Mouse (Mus musculus): Measurements from ENCODE around the gene Eef2. TPM values are rescaled to one million over a fixed set of nuclear protein-coding genes. Genes with fewer than 3 reads are reported as not detected.
"Not testable (repeated sequence)": the region's sequence is repeated elsewhere in the genome, so short reads cannot be mapped to it uniquely, and the experiment has no call there.

The Eef2 gene
- total RNA-seq, 2 experiments from 2014 or later = 267 to 388 TPM

- ATAC-seq (replicated peaks; ENCODE audit: low FRiP score, poor library complexity, severe bottlenecking) = no peak
Observed at GRCm38 (mm10) chr10:81196470-81197065, 20.1 kb downstream of the Eef2 start.

DNA sequence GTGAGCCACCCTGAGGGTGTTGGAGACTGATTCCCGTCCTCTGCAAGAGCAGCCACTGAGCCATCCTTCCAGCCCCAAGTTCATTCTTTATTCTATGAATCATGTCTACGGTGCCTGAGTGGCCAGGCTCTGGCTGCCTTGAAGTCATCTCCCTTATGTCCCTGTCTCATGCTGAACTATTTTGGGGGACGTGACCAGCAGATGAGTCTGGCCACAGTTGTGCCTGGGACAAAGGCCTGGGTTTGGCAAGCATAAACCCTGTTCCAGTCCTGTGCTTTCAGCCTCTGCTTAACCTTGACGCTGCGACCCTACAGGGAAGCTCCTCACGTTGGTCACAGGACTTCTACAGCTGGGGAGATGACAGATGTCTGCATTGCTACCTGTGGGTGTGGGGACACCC lies 20.9 kb downstream of the Eef2 start:
- no peak for ATAC-seq (replicated peaks; ENCODE audit: low FRiP score, poor library complexity, severe bottlenecking)

- peak; percentile 51; the same call in 1 of the 2 replicates for ATAC-seq (replicated peaks; ENCODE audit: low FRiP score, poor library complexity, severe bottlenecking)
Observed at GRCm38 (mm10) chr10:81198230-81198629, 21.8 kb downstream of the Eef2 start.

DNA sequence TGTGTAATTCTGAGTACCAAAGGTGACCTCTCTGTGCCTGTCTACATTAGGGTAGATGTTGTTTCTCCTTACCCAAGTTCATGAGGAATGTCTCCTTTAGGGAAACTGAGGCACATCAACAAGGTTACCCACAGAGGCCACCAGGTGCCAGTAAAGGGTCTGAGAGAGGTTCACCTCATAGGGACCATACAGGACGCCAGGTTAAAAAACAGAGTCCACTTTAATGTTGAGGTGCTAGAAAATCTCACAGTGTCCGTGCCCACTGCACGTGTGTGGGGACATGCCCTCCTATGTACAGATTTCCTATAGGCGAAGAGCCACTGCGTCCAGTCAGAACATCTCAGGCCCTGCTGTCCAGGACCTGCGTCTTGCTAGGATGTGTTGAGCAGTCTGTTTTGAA lies 22.6 kb downstream of the Eef2 start:
- no peak for ATAC-seq (replicated peaks; ENCODE audit: low FRiP score, poor library complexity, severe bottlenecking)

DNA sequence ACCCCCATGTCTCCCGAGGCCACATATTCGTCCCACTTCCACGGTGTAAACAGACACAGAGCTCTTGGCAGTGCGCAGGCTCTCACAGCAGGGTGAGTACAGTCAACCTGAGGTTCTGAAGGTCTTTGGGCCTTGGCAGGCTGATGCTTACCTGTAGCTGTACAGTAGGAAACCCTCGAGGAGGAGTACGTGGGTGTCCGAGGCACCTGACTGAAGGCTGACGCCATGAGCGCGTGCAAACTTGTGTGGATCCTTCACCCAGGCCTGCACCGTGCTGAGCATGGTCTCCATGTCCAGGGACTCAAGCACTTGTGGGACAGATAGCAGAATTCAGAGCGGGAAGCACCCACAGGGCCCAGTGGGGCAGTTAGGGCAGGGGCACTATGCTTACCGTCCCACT lies 23.7 kb downstream of the Eef2 start:
- no peak for ATAC-seq (replicated peaks; ENCODE audit: low FRiP score, poor library complexity, severe bottlenecking)

DNA sequence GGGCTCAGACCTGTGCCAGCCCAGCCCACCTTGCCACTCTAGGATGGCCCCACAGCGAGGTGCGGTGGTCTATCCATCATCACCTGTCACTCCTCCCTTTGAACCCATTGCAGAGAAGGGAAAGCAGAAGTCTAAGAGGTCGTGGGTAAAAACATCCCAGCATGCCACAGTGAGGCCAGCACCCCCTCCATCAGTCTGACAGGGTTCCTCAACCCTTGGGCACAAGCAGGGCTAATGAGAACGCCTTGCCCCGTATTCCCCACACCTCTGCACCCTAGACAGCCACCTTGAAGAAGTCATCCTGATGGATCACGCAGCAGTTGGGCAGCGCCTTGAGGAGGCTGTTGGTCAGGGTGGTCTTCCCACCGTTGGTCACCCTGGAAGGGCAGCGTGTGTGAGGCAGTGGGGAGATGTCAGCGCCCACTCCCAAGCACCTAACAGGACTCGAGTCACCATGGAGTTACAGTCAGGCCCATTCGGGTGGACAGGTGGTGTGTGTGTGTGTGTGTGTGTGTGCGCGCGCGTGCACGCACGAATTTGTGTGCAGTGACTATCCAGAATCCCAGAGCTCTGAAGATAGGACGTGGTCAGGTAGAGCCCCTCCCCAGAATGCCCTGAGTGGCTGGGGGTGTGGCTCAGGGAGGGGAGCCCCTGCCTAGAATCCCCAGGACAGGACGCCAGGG lies 24.3 kb downstream of the Eef2 start:
- no peak for ATAC-seq (replicated peaks; ENCODE audit: low FRiP score, poor library complexity, severe bottlenecking)

- no peak for ATAC-seq (replicated peaks; ENCODE audit: low FRiP score, poor library complexity, severe bottlenecking)
Observed at GRCm38 (mm10) chr10:81201807-81202758, 25.7 kb downstream of the Eef2 start, which contains the start of gene Nmrk2. Gene Nmrk2, minus strand, starts transcription at chr10:81202051.

- ATAC-seq (replicated peaks; ENCODE audit: low FRiP score, poor library complexity, severe bottlenecking) = no peak
Observed at GRCm38 (mm10) chr10:81202978-81203720, 26.7 kb downstream of the Eef2 start.

DNA sequence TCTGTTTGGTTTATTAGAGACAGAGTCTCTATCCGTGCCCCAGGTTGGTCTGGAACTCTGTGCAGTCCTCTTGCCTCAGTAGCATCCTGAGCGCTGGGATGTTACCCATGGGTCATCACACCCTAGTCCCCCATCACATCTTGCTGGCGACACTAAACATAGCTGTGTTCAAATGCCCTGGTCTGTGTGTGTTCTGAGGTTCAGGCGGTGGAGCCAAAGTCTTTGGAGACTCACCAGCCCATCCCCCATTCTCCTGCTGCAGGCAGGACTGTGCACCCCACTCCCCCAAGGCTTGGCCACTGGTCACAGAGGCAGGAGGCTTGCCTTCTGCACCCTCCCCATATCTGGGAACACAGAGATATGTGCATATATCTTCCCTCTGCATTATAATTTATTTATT lies 27.7 kb downstream of the Eef2 start:
- no peak for ATAC-seq (replicated peaks; ENCODE audit: low FRiP score, poor library complexity, severe bottlenecking)

DNA sequence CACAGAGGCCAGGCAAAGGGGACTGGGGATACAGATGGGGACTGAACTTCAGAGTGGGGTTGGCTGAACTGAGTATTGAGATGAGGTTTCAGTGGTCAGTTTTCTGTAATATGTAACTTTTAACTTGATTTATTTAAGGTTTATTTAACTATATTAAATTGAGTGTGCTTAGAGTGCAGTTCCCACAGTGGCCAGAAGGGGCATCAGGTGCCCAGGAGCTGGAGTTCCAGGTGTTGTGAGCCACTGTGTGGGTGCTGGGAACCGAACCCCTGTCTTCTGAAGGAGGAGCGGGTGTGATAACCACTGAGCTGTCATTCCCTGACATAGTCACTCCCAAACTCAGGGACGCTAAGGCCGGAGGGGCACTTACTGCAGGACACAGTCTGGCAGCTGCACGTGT lies 33.7 kb downstream of the Eef2 start:
- no peak for ATAC-seq (replicated peaks; ENCODE audit: low FRiP score, poor library complexity, severe bottlenecking)

GRCm38 (mm10) chr10:81216260-81216659 lies 39.8 kb downstream of the Eef2 start:
- ATAC-seq (replicated peaks; ENCODE audit: low FRiP score, poor library complexity, severe bottlenecking) = no peak

GRCm38 (mm10) chr10:81216810-81217209 lies 40.4 kb downstream of the Eef2 start:
- ATAC-seq (replicated peaks; ENCODE audit: low FRiP score, poor library complexity, severe bottlenecking) = no peak

DNA sequence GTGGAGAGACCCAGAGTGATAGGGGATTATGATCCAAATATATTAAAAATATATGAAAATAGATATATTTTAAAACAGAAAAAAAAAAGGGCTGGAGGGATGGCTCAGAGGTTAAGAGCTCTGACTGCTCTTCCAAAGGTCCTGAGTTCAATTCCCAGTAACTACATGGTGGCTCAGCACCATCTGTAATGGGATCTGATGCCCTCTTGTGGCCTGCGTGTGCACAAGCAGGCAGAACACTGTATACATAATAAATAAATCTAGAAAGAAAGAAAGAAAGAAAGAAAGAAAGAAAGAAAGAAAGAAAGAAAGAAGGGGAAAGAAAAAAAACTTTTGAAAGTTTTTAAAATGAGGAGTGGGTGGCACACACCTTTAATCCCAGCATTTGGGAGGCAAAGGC lies 40.8 kb downstream of the Eef2 start:
- not testable (repeated sequence) for ATAC-seq (replicated peaks; ENCODE audit: low FRiP score, poor library complexity, severe bottlenecking)

DNA sequence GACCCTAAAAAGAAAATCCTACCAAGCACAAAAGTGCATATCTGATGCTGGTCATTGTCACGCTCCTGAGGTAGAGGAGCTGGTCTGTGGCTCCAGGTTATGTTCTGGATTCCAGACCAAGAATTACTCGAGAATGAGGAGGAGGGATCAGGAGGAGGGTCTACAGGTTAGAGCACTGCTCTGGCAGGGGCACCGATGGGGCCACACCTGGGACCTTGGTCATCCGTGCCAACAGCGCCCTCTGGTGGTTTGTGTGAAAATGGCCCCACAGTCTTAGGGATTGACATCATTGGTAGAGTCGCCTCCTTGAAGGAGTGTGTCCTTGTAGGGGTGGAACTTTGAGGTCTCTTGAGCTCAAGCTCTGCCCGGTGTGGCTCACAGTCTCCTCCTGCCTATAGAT lies 41.5 kb downstream of the Eef2 start:
- peak; percentile 72 for ATAC-seq (replicated peaks; ENCODE audit: low FRiP score, poor library complexity, severe bottlenecking)

GRCm38 (mm10) chr10:81221402-81222015 lies 45.1 kb downstream of the Eef2 start:
- ATAC-seq (replicated peaks; ENCODE audit: low FRiP score, poor library complexity, severe bottlenecking) = no peak

DNA sequence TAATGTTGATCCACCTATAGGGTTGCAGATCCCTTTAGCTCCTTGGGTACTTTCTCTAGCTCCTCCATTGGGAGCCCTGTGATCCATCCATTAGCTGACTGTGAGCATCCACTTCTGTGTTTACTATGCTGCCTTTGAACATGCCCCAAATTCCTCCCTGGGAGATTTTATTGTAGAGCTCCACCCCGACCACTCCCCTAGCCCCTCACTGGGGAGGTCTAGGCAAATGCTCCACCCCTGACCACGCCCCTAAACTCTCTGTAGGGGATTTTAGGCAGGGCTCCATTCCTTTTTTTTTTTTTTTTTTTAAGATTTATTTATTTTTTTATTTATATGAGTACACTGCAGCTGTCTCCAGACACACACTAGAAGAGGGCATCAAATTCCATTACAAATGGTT lies 47.3 kb downstream of the Eef2 start:
- ATAC-seq (replicated peaks; ENCODE audit: low FRiP score, poor library complexity, severe bottlenecking) = not testable (repeated sequence)

DNA sequence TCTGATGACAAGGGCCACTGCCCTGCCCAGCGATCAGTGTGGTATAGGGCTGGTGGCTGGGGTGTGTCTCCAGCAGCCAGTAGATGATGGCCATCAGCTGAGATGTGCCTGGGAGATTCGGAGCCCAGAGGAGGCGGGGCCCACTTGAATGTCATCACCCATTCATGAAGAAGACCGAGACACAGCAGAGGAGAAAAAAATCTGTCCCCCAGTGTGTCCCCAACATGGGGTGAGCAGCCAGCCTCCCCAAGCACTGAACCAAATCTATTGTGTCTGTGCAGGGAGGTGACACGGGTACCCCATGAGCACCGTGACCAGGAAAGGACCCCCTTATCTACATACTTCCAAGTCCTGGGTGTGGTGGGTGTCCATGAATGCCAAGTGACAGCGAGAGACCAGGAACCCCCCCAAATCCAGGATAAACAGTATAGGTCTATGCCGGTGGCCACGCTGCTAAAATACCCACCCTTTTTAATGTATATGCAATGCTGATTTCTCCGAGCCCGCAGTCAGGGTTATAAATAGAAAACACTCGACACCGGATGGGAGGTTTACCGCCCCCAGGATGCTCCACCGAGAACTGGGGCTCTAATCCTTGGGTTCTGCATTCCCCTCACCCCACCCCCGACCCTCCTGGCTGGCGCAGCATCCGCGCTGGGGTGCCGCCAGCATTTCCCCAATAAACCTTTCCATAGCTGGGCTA lies 53.5 kb downstream of the Eef2 start:
- no peak for ATAC-seq (replicated peaks; ENCODE audit: low FRiP score, poor library complexity, severe bottlenecking)

DNA sequence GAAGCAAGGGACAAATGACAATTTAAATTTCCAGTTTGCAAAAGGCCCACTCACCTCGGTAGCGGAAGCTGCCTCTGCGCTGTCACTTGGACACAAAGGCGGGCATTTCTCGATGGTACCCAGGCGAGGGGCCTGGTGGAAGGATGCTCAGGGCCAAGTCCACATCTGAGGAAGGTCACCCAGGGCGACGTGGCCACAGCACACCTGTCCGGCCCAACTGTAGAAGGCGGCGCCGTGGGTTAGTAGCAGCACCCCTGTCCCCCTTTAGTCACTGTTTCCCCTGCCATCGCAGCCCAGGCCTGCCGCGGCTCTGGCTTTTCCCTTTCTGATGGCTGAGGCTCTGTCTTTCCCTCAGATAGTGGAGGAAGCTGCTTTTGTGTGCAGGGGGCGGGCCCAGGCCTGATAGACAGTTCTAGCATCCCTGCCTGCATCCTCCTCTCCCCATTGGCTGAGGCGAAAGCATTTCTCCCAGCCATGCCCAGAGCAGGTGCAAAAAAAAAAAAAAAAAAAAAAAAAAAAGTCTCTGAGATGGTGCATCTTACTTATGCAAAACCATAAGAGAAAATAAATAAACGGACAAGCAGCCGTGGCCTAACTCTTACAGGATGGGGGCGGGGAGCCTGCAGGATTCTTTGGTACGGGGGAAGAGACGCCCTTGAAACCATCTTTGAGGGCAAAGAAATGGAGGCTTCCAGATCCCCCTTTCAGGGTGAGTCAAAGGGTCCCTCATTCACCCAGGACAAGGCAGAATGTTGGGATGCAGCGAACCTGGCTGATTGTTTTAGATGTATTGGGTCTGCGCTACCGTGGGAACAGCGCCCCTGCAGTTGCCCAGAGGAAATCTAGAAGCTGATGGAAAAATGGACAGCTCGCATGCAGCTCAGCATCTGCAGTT lies 54.3 kb downstream of the Eef2 start, which contains the start of gene Atcay:
Gene Atcay (minus strand): TSS at position 396 of the 895 bp plus-strand sequence.
- no peak for ATAC-seq (replicated peaks; ENCODE audit: low FRiP score, poor library complexity, severe bottlenecking)
